Mouse (Mus musculus): Measurements from ENCODE around the gene Pde10a. TPM values are rescaled to one million over a fixed set of nuclear protein-coding genes. Genes with fewer than 3 reads are reported as not detected.

Gene Pde10a
- total and polyA plus RNA-seq, 3 experiments, result 0.04 to 0.41 (median 0.21) TPM

DNA sequence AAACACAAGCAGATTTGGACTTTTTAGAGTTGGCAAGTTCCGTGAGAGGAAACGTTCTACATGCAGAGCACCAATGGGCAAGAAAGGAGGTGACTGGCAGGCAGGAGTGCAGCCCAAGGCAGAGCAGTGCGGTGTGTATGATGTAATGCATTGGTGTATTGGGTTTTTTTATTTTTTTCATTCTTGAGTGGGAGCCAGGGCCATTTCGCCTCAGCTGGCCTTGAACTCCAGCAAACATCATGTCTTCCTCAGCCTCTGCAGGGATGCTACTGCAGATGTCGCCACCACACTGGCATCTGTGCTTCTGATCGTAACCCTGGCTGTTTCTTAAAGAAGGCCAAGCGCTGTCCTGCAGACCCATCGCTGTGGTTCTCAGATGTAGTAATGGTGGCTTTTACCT, 285.0 kb downstream of the Pde10a start:
- no peaks in the 10 kb centered on the region for H3K9me3 ChIP-seq (replicated peaks; ENCODE audit: low read length)
- TF ChIP-seq CHD1 (IDR thresholded peaks at IDR 0.05; ENCODE audit: low read depth, low read length), result no peak
- in situ Hi-C loops (cut with MboI; ENCODE audit: low pct_ligation_motif_present, low pct_unique_long_range_greater_than_20kb, low sequenced_read_pairs) (no loop called here), dilution Hi-C loops (cut with MboI; ENCODE audit: extremely low pct_ligation_motif_present, extremely low pct_unique_long_range_greater_than_20kb, low sequenced_read_pairs) (no loop called here)
- no peak overlapping the region for H3K4me2 ChIP-seq (ENCODE audit: insufficient read depth, low read depth, poor library complexity, severe bottlenecking)
- H3K4me1 ChIP-seq (ENCODE audit: control insufficient read depth in 1 of 2, insufficient read depth in 2 of 2), result peaks cover 12 to 31% of the 10 kb centered on the region in 2 experiments
- no peak overlapping the region for H3K9ac ChIP-seq (ENCODE audit: insufficient read depth, low read depth)
- no peaks in the 10 kb centered on the region for H3K27me3 ChIP-seq (replicated peaks)
- H3K27ac ChIP-seq (ENCODE audit: insufficient read depth, low read depth), result no peak overlapping the region
- no peak for DNase-seq (ENCODE audit: extremely low read depth)
- no peaks in the 10 kb centered on the region for H3K79me2 ChIP-seq (replicated peaks; ENCODE audit: control insufficient read depth, extremely low read depth, insufficient read depth, poor library complexity, severe bottlenecking)
- H3K4me3 ChIP-seq (replicated peaks in 1 of 3; ENCODE audit: low read depth in 2 of 3, low read length in 2 of 3, poor library complexity in 1 of 3), result no peak overlapping the region
- H3K36me3 ChIP-seq (replicated peaks in 1 of 2; ENCODE audit: control insufficient read depth in 1 of 2, insufficient read depth in 1 of 2, low read length in 1 of 2), result no peaks in the 10 kb centered on the region

DNA sequence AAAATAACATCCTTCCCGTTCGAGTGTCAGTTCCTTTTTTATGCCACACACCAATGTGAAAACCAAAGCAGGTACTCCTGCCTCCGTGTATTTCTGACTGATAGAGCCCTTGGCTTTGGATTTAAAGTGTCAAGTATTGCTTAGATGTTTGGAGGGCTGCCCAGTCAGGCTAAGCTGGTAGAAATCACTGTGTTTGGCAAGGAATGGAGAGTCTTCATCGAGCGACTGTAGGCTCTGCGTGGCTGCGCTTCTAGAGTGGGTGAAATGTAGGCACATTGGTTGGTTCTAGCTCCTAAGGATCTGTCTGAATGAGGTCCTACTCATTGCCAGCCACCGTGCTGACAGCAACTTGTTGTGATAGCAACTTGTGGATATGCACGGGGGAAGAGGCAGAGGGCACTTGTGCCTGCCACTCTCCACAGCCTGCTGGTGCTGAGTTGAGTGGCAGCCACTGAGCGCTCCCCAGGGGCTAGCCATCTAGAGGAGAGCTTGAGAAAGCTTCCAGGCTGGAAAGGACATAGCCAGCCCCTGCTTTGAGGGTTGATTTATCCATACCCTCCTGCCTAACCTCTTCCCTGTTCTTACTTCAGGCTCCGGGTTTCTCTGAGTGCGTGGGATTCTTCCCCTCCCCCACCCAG, 287.2 kb downstream of the Pde10a start:
- Histone ChIP-seq H3K4me2 (ENCODE audit: insufficient read depth, low read depth, poor library complexity, severe bottlenecking) (peak overlapping the region; percentile 45; the same call in 1 of the 2 replicates), H3K36me3 (replicated peaks in 1 of 2; ENCODE audit: control insufficient read depth in 1 of 2, insufficient read depth in 1 of 2, low read length in 1 of 2) (no peaks in the 10 kb centered on the region), H3K4me1 (ENCODE audit: control insufficient read depth in 1 of 2, insufficient read depth in 2 of 2) (peaks cover 12 to 40% of the 10 kb centered on the region in 2 experiments), H3K9ac (ENCODE audit: insufficient read depth, low read depth) (no peak overlapping the region), H3K79me2 (replicated peaks; ENCODE audit: control insufficient read depth, extremely low read depth, insufficient read depth, poor library complexity, severe bottlenecking) (no peaks in the 10 kb centered on the region), H3K27ac (ENCODE audit: insufficient read depth, low read depth) (no peak overlapping the region), H3K9me3 (replicated peaks; ENCODE audit: low read length) (no peaks in the 10 kb centered on the region), H3K27me3 (replicated peaks) (no peaks in the 10 kb centered on the region), H3K4me3 (replicated peaks in 1 of 3; ENCODE audit: low read depth in 2 of 3, low read length in 2 of 3, poor library complexity in 1 of 3) (no peak overlapping the region)
- peak; percentile 21 for DNase-seq (ENCODE audit: extremely low read depth)
- TF ChIP-seq ZKSCAN1 (IDR thresholded peaks at IDR 0.05; ENCODE audit: borderline replicate concordance, low read depth, low read length) (no peak), CTCF (conservative IDR thresholded peaks at IDR 0.05 in 1 of 2, IDR thresholded peaks at IDR 0.05 in 1 of 2; ENCODE audit: low read depth in 2 of 2, low read length in 2 of 2) (peak in 1 of 2 experiments; percentile 25; a peak in 1 of 4 replicates), PAX5 (IDR thresholded peaks at IDR 0.05; ENCODE audit: low read length) (no peak), RCOR1 (conservative IDR thresholded peaks at IDR 0.05; ENCODE audit: low read depth, low read length) (no peak), JUN (IDR thresholded peaks at IDR 0.05; ENCODE audit: insufficient read depth, low read depth, low read length) (no peak), EP300 (IDR thresholded peaks at IDR 0.05; ENCODE audit: low read length) (no peak), MAZ (IDR thresholded peaks at IDR 0.05; ENCODE audit: low read depth, low read length) (no peak)
- in situ Hi-C loops (cut with MboI; ENCODE audit: low pct_ligation_motif_present, low pct_unique_long_range_greater_than_20kb, low sequenced_read_pairs), result no loop called here
- dilution Hi-C loops (cut with MboI; ENCODE audit: extremely low pct_ligation_motif_present, extremely low pct_unique_long_range_greater_than_20kb, low sequenced_read_pairs), result no loop called here

DNA sequence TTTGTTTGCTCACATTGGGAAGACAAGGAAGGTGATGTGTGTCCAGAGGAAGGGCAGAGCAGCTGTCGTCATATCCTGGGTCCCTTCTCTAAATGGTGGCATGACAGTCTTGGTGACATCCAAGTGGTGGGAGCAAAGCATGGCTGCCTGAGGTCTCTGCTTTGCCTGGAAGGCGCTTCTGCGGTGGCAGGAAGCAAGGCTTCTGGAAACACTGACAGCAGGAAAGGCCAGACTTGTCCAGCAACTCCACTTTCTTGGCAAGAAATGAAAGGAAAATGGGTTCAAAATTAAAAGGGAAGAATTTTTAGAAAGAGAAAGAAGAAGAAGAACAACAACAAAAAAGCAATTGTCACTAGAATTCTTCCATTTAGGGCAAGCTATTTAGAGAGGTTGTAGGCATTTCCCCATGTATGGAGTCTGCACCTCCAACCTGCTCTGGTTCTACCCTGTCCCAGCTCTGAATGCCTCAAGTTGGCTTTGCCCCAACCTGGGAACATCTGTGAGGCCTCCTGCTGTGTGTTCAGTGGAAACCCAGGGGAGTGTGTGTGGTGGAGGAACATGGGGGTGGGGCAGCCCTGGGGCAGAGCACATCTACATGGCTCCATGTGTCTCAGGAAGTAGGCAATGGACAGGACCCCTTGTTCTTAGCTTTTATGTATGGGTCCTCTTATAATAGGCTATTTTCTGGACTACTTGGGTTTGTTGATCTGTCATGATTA, 288.8 kb downstream of the Pde10a start:
- dilution Hi-C loops (cut with MboI; ENCODE audit: extremely low pct_ligation_motif_present, extremely low pct_unique_long_range_greater_than_20kb, low sequenced_read_pairs), result no loop called here
- H3K4me1 ChIP-seq (ENCODE audit: control insufficient read depth in 1 of 2, insufficient read depth in 2 of 2), result peaks cover 12 to 40% of the 10 kb centered on the region in 2 experiments
- DNase-seq (ENCODE audit: extremely low read depth), result peak; percentile 42
- in situ Hi-C loops (cut with MboI; ENCODE audit: low pct_ligation_motif_present, low pct_unique_long_range_greater_than_20kb, low sequenced_read_pairs), result no loop called here
- 0 out of 2 replicates have a peak overlapping the region, but pooled peaks have one; percentile 32 for H3K4me2 ChIP-seq (ENCODE audit: insufficient read depth, low read depth, poor library complexity, severe bottlenecking)
- no peaks in the 10 kb centered on the region for H3K27me3 ChIP-seq (replicated peaks)
- no peak overlapping the region for H3K27ac ChIP-seq (ENCODE audit: insufficient read depth, low read depth)
- H3K4me3 ChIP-seq (replicated peaks in 1 of 3; ENCODE audit: low read depth in 2 of 3, low read length in 2 of 3, poor library complexity in 1 of 3), result no peak overlapping the region
- no peak overlapping the region for H3K9ac ChIP-seq (ENCODE audit: insufficient read depth, low read depth)
- no peaks in the 10 kb centered on the region for H3K79me2 ChIP-seq (replicated peaks; ENCODE audit: control insufficient read depth, extremely low read depth, insufficient read depth, poor library complexity, severe bottlenecking)
- no peaks in the 10 kb centered on the region for H3K9me3 ChIP-seq (replicated peaks; ENCODE audit: low read length)
- TF ChIP-seq E2F4 (IDR thresholded peaks at IDR 0.05; ENCODE audit: insufficient replicate concordance, low read depth, low read length) (no peak), ZC3H11A (IDR thresholded peaks at IDR 0.05; ENCODE audit: low read depth, low read length) (no peak), CTCF (conservative IDR thresholded peaks at IDR 0.05 in 1 of 2, IDR thresholded peaks at IDR 0.05 in 1 of 2; ENCODE audit: low read depth in 2 of 2, low read length in 2 of 2) (no peak), HCFC1 (IDR thresholded peaks at IDR 0.05; ENCODE audit: low read depth, low read length) (no peak), KAT2A (IDR thresholded peaks at IDR 0.05; ENCODE audit: insufficient replicate concordance, low read length) (no peak), RAD21 (IDR thresholded peaks at IDR 0.05; ENCODE audit: low read depth, low read length) (no peak), CHD1 (IDR thresholded peaks at IDR 0.05; ENCODE audit: low read depth, low read length) (no peak), USF2 (conservative IDR thresholded peaks at IDR 0.05; ENCODE audit: low read depth, low read length) (no peak), CHD2 (IDR thresholded peaks at IDR 0.05; ENCODE audit: low read length) (no peak), ZNF384 (IDR thresholded peaks at IDR 0.05; ENCODE audit: low read depth, low read length) (no peak), POLR2AphosphoS2 (IDR thresholded peaks at IDR 0.05; ENCODE audit: low read depth, low read length) (no peak), ZMIZ1 (IDR thresholded peaks at IDR 0.05; ENCODE audit: low read depth, low read length) (no peak)
- no peaks in the 10 kb centered on the region for H3K36me3 ChIP-seq (replicated peaks in 1 of 2; ENCODE audit: control insufficient read depth in 1 of 2, insufficient read depth in 1 of 2, low read length in 1 of 2)

Measured in CH12.LX (cell line).